Comparison of ENCODE assay signal across 13 mouse cellular contexts in the genomic region with DNA sequence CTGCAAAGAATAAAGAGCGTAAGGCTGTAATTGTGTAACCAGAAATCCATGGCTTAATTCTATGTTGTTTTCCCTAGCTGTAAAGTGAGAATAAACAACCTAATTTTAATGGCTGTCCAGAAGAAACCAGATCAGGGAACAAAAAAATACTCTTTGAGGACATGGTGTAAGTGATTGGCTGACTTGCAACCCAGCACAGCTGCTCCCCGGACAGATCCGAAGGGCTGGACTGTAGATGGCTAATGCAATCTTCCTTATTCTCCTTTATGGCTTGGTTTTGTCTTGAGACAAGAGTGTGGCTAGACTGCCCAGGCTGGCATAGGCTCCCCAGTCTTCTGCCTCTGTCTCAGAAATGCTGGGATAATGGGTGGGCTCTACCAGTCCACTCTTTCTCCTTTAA. TPM values are rescaled to one million over a fixed set of nuclear protein-coding genes. Genes with fewer than 3 reads are reported as not detected.
DNase-seq lines count a peak whose midpoint lies in the region; ATAC-seq and TF ChIP-seq lines count a peak whose summit lies in the region.
"Had no signal": no experiment of that assay in that cellular context is flagged by ENCODE, and none has a peak within 500 bp of the region (broad histone marks: within the 10 kb centered on the region; RNA-seq: fewer than 3 reads in every experiment).

No protein-coding gene starts in this region.

- DNase-seq in heart, embryonic 10.5 days (ENCODE audit: low spot score): no peak
- DNase-seq in lung, adult 2 months: no peak
- no peak for DNase-seq in urinary bladder, postnatal 25 days (ENCODE audit: low spot score)
- DNase-seq in left cerebral cortex, postnatal 10 days (ENCODE audit: extremely low spot score in 1 of 2, low spot score in 2 of 2): no peak
- DNase-seq: adrenal gland, postnatal 36 days; layer of hippocampus, adult 9-11 months; thymus, postnatal 25 days had no signal

- TF ChIP-seq CTCF in lung, adult 2 months (IDR thresholded peaks at IDR 0.05; ENCODE audit: insufficient read depth, low read length): no peak

- H3K9me3 ChIP-seq in heart, embryonic 12.5 days (replicated peaks): no peaks in the 10 kb centered on the region; the same call in 1 of the 2 replicates
- H3K9me3 ChIP-seq in heart, embryonic 10.5 days: no peaks in the 10 kb centered on the region
- no peaks in the 10 kb centered on the region for H3K9me3 ChIP-seq in lung, embryonic 16.5 days (ENCODE audit: control insufficient read depth, low read length)
- H3K9me3 ChIP-seq in intestine, embryonic 15.5 days: no peaks in the 10 kb centered on the region
- no peaks in the 10 kb centered on the region for H3K9me3 ChIP-seq in neural tube, embryonic 13.5 days
- H3K9me3 ChIP-seq: G1E; midbrain, embryonic 12.5 days had no signal

- 91% methylated on average over 3 of the region's 3 CpGs for whole genome bisulfite sequencing in heart, embryonic 12.5 days
- 93% methylated on average over 3 of the region's 3 CpGs for WGBS in heart, embryonic 10.5 days
- 62% methylated on average over 3 of the region's 3 CpGs for WGBS in lung, embryonic 16.5 days
- 66% methylated on average over 3 of the region's 3 CpGs for WGBS in lung, adult 2 months
- 79% methylated on average over 3 of the region's 3 CpGs for WGBS in intestine, embryonic 15.5 days
- WGBS in neural tube, embryonic 13.5 days: 90% methylated on average over 3 of the region's 3 CpGs

- no peak overlapping the region for H3K9ac ChIP-seq in heart, embryonic 12.5 days
- no peak overlapping the region for H3K9ac ChIP-seq in lung, embryonic 16.5 days (ENCODE audit: low read length)
- H3K9ac ChIP-seq in intestine, embryonic 15.5 days: no peak overlapping the region
- no peak overlapping the region for H3K9ac ChIP-seq in neural tube, embryonic 13.5 days

- H3K4me1 ChIP-seq in heart, embryonic 12.5 days (replicated peaks): peaks cover 43% of the 10 kb centered on the region
- H3K4me1 ChIP-seq in heart, embryonic 10.5 days: peaks cover 52% of the 10 kb centered on the region
- peaks cover 52% of the 10 kb centered on the region for H3K4me1 ChIP-seq in lung, embryonic 16.5 days (replicated peaks; ENCODE audit: control insufficient read depth, insufficient read depth, low read length)
- H3K4me1 ChIP-seq in lung, adult 2 months (ENCODE audit: control insufficient read depth, insufficient read depth, low read length): peaks cover 3% of the 10 kb centered on the region; the same call in 1 of the 2 replicates
- peaks cover 40% of the 10 kb centered on the region for H3K4me1 ChIP-seq in intestine, embryonic 15.5 days (replicated peaks)
- H3K4me1 ChIP-seq in neural tube, embryonic 13.5 days (replicated peaks): peaks cover 20% of the 10 kb centered on the region

- intact Hi-C loops in left cerebral cortex, postnatal 10 days (cut with DNase I): no loop called here

- H3K4me2 ChIP-seq in heart, embryonic 12.5 days: 0 out of 2 replicates have a peak overlapping the region, but pooled peaks have one; percentile 77
- H3K4me2 ChIP-seq in lung, embryonic 16.5 days (ENCODE audit: low read depth, low read length): peak overlapping the region; percentile 78
- peak overlapping the region; percentile 81 for H3K4me2 ChIP-seq in intestine, embryonic 15.5 days (replicated peaks)
- H3K4me2 ChIP-seq in neural tube, embryonic 13.5 days: peak overlapping the region; percentile 63; the same call in 1 of the 2 replicates

- H3K4me3 ChIP-seq in heart, embryonic 12.5 days: no peak overlapping the region
- H3K4me3 ChIP-seq in heart, embryonic 10.5 days: no peak overlapping the region
- peak overlapping the region; percentile 72 for H3K4me3 ChIP-seq in lung, embryonic 16.5 days (ENCODE audit: low read length)
- H3K4me3 ChIP-seq in lung, adult 2 months (replicated peaks; ENCODE audit: extremely low read depth, low read depth, low read length): no peak overlapping the region
- no peak overlapping the region for H3K4me3 ChIP-seq in intestine, embryonic 15.5 days (replicated peaks)
- H3K4me3 ChIP-seq in neural tube, embryonic 13.5 days: 0 out of 2 replicates have a peak overlapping the region, but pooled peaks have one; percentile 57

- no peaks in the 10 kb centered on the region for H3K27me3 ChIP-seq in heart, embryonic 12.5 days (replicated peaks)
- H3K27me3 ChIP-seq in heart, embryonic 10.5 days (ENCODE audit: insufficient read depth, poor library complexity, severe bottlenecking): peaks cover 8% of the 10 kb centered on the region; the same call in 1 of the 2 replicates
- H3K27me3 ChIP-seq in lung, embryonic 16.5 days (ENCODE audit: control insufficient read depth, insufficient read depth, low read depth, low read length): no peaks in the 10 kb centered on the region
- H3K27me3 ChIP-seq in intestine, embryonic 15.5 days (replicated peaks): no peaks in the 10 kb centered on the region
- H3K27me3 ChIP-seq in neural tube, embryonic 13.5 days: no peaks in the 10 kb centered on the region

- peaks cover 7% of the 10 kb centered on the region; the same call in 1 of the 2 replicates for H3K36me3 ChIP-seq in heart, embryonic 12.5 days
- 0 out of 2 replicates have a peak, but pooled peaks cover 2% of the 10 kb centered on the region for H3K36me3 ChIP-seq in heart, embryonic 10.5 days
- no peaks in the 10 kb centered on the region for H3K36me3 ChIP-seq in lung, embryonic 16.5 days (ENCODE audit: control insufficient read depth, insufficient read depth, low read length)
- H3K36me3 ChIP-seq in intestine, embryonic 15.5 days: no peaks in the 10 kb centered on the region
- H3K36me3 ChIP-seq in neural tube, embryonic 13.5 days: no peaks in the 10 kb centered on the region
- H3K36me3 ChIP-seq: midbrain, embryonic 12.5 days had no signal

- no peak for ATAC-seq in heart, embryonic 12.5 days (ENCODE audit: insufficient number of reproducible peaks, low FRiP score)
- ATAC-seq in lung, embryonic 16.5 days (ENCODE audit: low read depth): peak; percentile 27
- ATAC-seq in intestine, embryonic 15.5 days: no peak
- ATAC-seq in neural tube, embryonic 13.5 days (ENCODE audit: low read depth): no peak

- no peak for TF ChIP-seq POLR2A in lung, adult 2 months (IDR thresholded peaks at IDR 0.05; ENCODE audit: borderline replicate concordance, extremely low read depth, low read depth, low read length)

- H3K27ac ChIP-seq in heart, embryonic 12.5 days (ENCODE audit: poor library complexity, severe bottlenecking): no peak overlapping the region
- H3K27ac ChIP-seq in heart, embryonic 10.5 days: no peak overlapping the region
- H3K27ac ChIP-seq in lung, embryonic 16.5 days (ENCODE audit: low read length): peak overlapping the region; percentile 99
- H3K27ac ChIP-seq in intestine, embryonic 15.5 days: no peak overlapping the region
- no peak overlapping the region for H3K27ac ChIP-seq in neural tube, embryonic 13.5 days (replicated peaks)

RNA-seq across cellular contexts. Expression of gene H6pd, which starts 1.4 kb away (rescaled TPM):
- 11.4 and 12.7 TPM in 2 replicates for polyA plus RNA-seq in heart, embryonic 12.5 days (2016; fragmentation: Nextera tagmentation; extraction: Ambion mirVana)
- polyA plus RNA-seq in heart, embryonic 10.5 days (2016; fragmentation: Nextera tagmentation; extraction: Ambion mirVana): 5.8 and 9.0 TPM in 2 replicates
- polyA plus RNA-seq in lung, embryonic 16.5 days (2015; fragmentation: Nextera tagmentation; extraction: Ambion mirVana): 38.3 and 39.6 TPM in 2 replicates
- 148 and 171 TPM in 2 replicates for polyA plus RNA-seq in lung, adult 2 months (2012; rRNA removed)
- polyA plus RNA-seq in intestine, embryonic 15.5 days (2015; fragmentation: Nextera tagmentation; extraction: Ambion mirVana): 22.2 and 24.0 TPM in 2 replicates
- 3.5 and 4.5 TPM in 2 replicates for polyA plus RNA-seq in neural tube, embryonic 13.5 days (2015; fragmentation: Nextera tagmentation; extraction: Ambion mirVana)
- total RNA-seq in left cerebral cortex, postnatal 10 days (2021): 10 to 100 TPM; 13.7 to 17.0 TPM

RNA-seq across cellular contexts. Expression of gene Spsb1, which starts 52.6 kb away (rescaled TPM):
- polyA plus RNA-seq in heart, embryonic 12.5 days (2016; fragmentation: Nextera tagmentation; extraction: Ambion mirVana): 5.4 and 5.7 TPM in 2 replicates
- polyA plus RNA-seq in heart, embryonic 10.5 days (2016; fragmentation: Nextera tagmentation; extraction: Ambion mirVana): 3.9 and 9.2 TPM in 2 replicates
- polyA plus RNA-seq in lung, embryonic 16.5 days (2015; fragmentation: Nextera tagmentation; extraction: Ambion mirVana): 14.9 and 15.1 TPM in 2 replicates
- polyA plus RNA-seq in lung, adult 2 months (2012; rRNA removed): 20.2 and 23.4 TPM in 2 replicates
- polyA plus RNA-seq in intestine, embryonic 15.5 days (2015; fragmentation: Nextera tagmentation; extraction: Ambion mirVana): 17.0 and 18.2 TPM in 2 replicates
- 9.0 and 9.5 TPM in 2 replicates for polyA plus RNA-seq in neural tube, embryonic 13.5 days (2015; fragmentation: Nextera tagmentation; extraction: Ambion mirVana)
- total RNA-seq in left cerebral cortex, postnatal 10 days (2021): 10 to 100 TPM; 16.5 to 22.0 TPM
- total RNA-seq: G1E had no signal

Comparison
In these comparisons a context has a peak if more than half of its experiments do, and no peak if none do; other contexts are left out.
1. H3K4me3 ChIP-seq: peak in lung, embryonic 16.5 days (single experiment) and neural tube, embryonic 13.5 days (single experiment); none in heart, embryonic 12.5 days (single experiment), heart, embryonic 10.5 days (single experiment), lung, adult 2 months (single experiment) and intestine, embryonic 15.5 days (single experiment).
2. Peak in every context shown above with its lines, with median percentiles within 50 percentile points of each other: H3K4me2 ChIP-seq.